Mouse (Mus musculus) C2C12 (cell line): Measurements from ENCODE around the gene Swi5.

Experiments used
- CTCF ChIP-seq: IDR thresholded peaks from one replicate; pipeline ENCODE4 v1.5.1; 2011; ENCODE audit not compliant: control insufficient read depth, insufficient read depth, insufficient read length
- MYOD1 ChIP-seq: IDR thresholded peaks from one replicate; pipeline ENCODE4 v1.6.1; 2011; ENCODE audit warnings: low read depth; ENCODE audit not compliant: control insufficient read depth, insufficient read length

GRCm38 (mm10) chr2:32288371-32288931, 576 bp upstream of the Swi5 start:
- TF ChIP-seq CTCF = no peak
- no peak for TF ChIP-seq MYOD1
